Mouse (Mus musculus) forebrain, postnatal 0 days (tissue): Measurements from ENCODE around the gene Dock9. TPM values are rescaled to one million over a fixed set of nuclear protein-coding genes. Genes with fewer than 3 reads are reported as not detected.
"Not testable (repeated sequence)": the region's sequence is repeated elsewhere in the genome, so short reads cannot be mapped to it uniquely, and the experiment has no call there.

Experiments used
- ATAC-seq: fragments of 200-750 bp; cut with Nextera tagmentation; 2 replicates; pipeline ENCODE4 v1.8.0; 2017; ENCODE audit warnings: mild to moderate bottlenecking, moderate library complexity
- DNase-seq: peaks from one replicate; pipeline ENCODE4 v3.0.0-alpha.2; 2015
- H3K27ac ChIP-seq: fragments of 300-500 bp; sonication (generic); 2 replicates; pipeline ENCODE4 v1.5.1; 2014; ENCODE audit warnings: low read depth, mild to moderate bottlenecking, antibody characterized with exemption, low read length, moderate library complexity, mixed read lengths
- H3K27me3 ChIP-seq: fragments of 300-500 bp; sonication (generic); 2 replicates; pipeline ENCODE4 v1.6.1; 2014; ENCODE audit warnings: mild to moderate bottlenecking, low read length, mixed read lengths; ENCODE audit not compliant: insufficient read depth
- H3K36me3 ChIP-seq: fragments of 300-500 bp; sonication (generic); 2 replicates; pipeline ENCODE4 v1.6.1; 2014; ENCODE audit warnings: mild to moderate bottlenecking, moderate library complexity; ENCODE audit not compliant: insufficient read depth
- H3K4me1 ChIP-seq: fragments of 300-500 bp; sonication (generic); 2 replicates; pipeline ENCODE4 v1.6.1; 2014; ENCODE audit warnings: antibody characterized with exemption; ENCODE audit not compliant: insufficient read depth
- H3K4me2 ChIP-seq: fragments of 300-500 bp; sonication (generic); 2 replicates; pipeline ENCODE4 v1.6.1; 2014; ENCODE audit warnings: low read depth, mild to moderate bottlenecking, moderate library complexity
- H3K4me3 ChIP-seq: fragments of 300-500 bp; sonication (generic); 2 replicates; pipeline ENCODE4 v1.5.1; 2014; ENCODE audit warnings: low read depth, low read length, mixed read lengths
- H3K9ac ChIP-seq: fragments of 300-500 bp; sonication (generic); 2 replicates; pipeline ENCODE4 v1.6.1; 2014; ENCODE audit warnings: mild to moderate bottlenecking
- H3K9me3 ChIP-seq: fragments of 300-500 bp; sonication (generic); 2 replicates; pipeline ENCODE4 v1.6.1; 2016; ENCODE audit warnings: low read length
- CTCF ChIP-seq: sonication (generic); IDR thresholded peaks from 2 replicates; pipeline ENCODE4 v1.5.1; 2016; ENCODE audit warnings: antibody characterized with exemption, control low read depth, low read depth
- WGBS: fragments of 180-500 bp; shearing (Covaris S2); extraction: QIAGEN DNeasy Blood & Tissue Kit; methylation state at CpG from one replicate; pipeline ENCODE4 v1.1.7; 2014; 5-methylcytosine and 5-hydroxymethylcytosine counted together
- polyA plus RNA-seq: library from polyadenylated mRNA; unstranded; fragments of >200 nt; fragmentation: Nextera tagmentation; extraction: Ambion mirVana; gene quantifications from 2 replicates; pipeline ENCODE4 v1.2.1, GENCODE M21; 2015
- total RNA-seq: library from RNA; depleted of rRNA; stranded (reverse); fragments of >200 nt; gene quantifications from 2 replicates; pipeline ENCODE4 v1.2.3, GENCODE M21; 2014

Dock9 gene
- total and polyA plus RNA-seq, 2 experiments from 2014 or later: 14.2 to 87.2 TPM

- ATAC-seq: peak; percentile 57
- Histone ChIP-seq H3K4me3 (no peak overlapping the region), H3K9me3 (no peaks in the 10 kb centered on the region), H3K9ac (no peak overlapping the region), H3K4me2 (no peak overlapping the region), H3K27me3 (no peaks in the 10 kb centered on the region), H3K36me3 (peaks cover 35% of the 10 kb centered on the region), H3K4me1 (no peaks in the 10 kb centered on the region), H3K27ac (no peak overlapping the region)
- no peak for DNase-seq
- no peak for TF ChIP-seq CTCF
- WGBS: 77% methylated on average over 12 of the region's 12 CpGs
Measured at GRCm38 (mm10) chr14:121626741-121627140, 170.9 kb downstream of the Dock9 start.

GRCm38 (mm10) chr14:121623996-121624542 lies 173.6 kb downstream of the Dock9 start:
- ATAC-seq, H3K4me1 ChIP-seq, H3K4me3 ChIP-seq, H3K9ac ChIP-seq, H3K9me3 ChIP-seq, H3K27me3 ChIP-seq, H3K4me2 ChIP-seq, DNase-seq, H3K27ac ChIP-seq: not testable (repeated sequence)
- peaks cover 47% of the 10 kb centered on the region for H3K36me3 ChIP-seq
- 92% methylated on average over 6 of the region's 6 CpGs for WGBS

- no peak for TF ChIP-seq CTCF
- Histone ChIP-seq H3K9me3 (no peaks in the 10 kb centered on the region), H3K36me3 (peaks cover 34% of the 10 kb centered on the region), H3K4me1 (no peaks in the 10 kb centered on the region), H3K4me3 (no peak overlapping the region), H3K4me2 (no peak overlapping the region), H3K27me3 (no peaks in the 10 kb centered on the region), H3K9ac (no peak overlapping the region), H3K27ac (no peak overlapping the region)
- ATAC-seq (no peak), DNase-seq (no peak)
- WGBS: 80% methylated on average over 3 of the region's 3 CpGs
Measured at GRCm38 (mm10) chr14:121621806-121622205, 175.8 kb downstream of the Dock9 start.

GRCm38 (mm10) chr14:121620567-121620966 lies 177.1 kb downstream of the Dock9 start:
- Histone ChIP-seq H3K4me3 (no peak overlapping the region), H3K36me3 (peaks cover 26% of the 10 kb centered on the region), H3K27me3 (no peaks in the 10 kb centered on the region), H3K9ac (no peak overlapping the region), H3K4me2 (no peak overlapping the region), H3K4me1 (no peaks in the 10 kb centered on the region), H3K27ac (no peak overlapping the region), H3K9me3 (no peaks in the 10 kb centered on the region)
- TF ChIP-seq CTCF: no peak
- DNase-seq (no peak), ATAC-seq (no peak)
- WGBS: 91% methylated on average over 3 of the region's 3 CpGs

GRCm38 (mm10) chr14:121620157-121620556 lies 177.5 kb downstream of the Dock9 start:
- Histone ChIP-seq H3K9me3 (no peaks in the 10 kb centered on the region), H3K4me1 (no peaks in the 10 kb centered on the region), H3K9ac (no peak overlapping the region), H3K36me3 (peaks cover 26% of the 10 kb centered on the region), H3K27ac (no peak overlapping the region), H3K27me3 (no peaks in the 10 kb centered on the region), H3K4me2 (no peak overlapping the region), H3K4me3 (no peak overlapping the region)
- no peak for ATAC-seq
- WGBS: 99% methylated on average over 7 of the region's 7 CpGs
- TF ChIP-seq CTCF: peak; percentile 41
- DNase-seq: no peak

- DNase-seq (peak; percentile 76), ATAC-seq (peak; percentile 74)
- WGBS: 46% methylated on average over 4 of the region's 4 CpGs
- H3K9ac ChIP-seq: no peak overlapping the region
- no peak for TF ChIP-seq CTCF
- no peaks in the 10 kb centered on the region for H3K27me3 ChIP-seq
- H3K4me1 ChIP-seq: no peaks in the 10 kb centered on the region
- no peaks in the 10 kb centered on the region for H3K9me3 ChIP-seq
- H3K36me3 ChIP-seq: peaks cover 21% of the 10 kb centered on the region
- no peak overlapping the region for H3K4me3 ChIP-seq
- no peak overlapping the region for H3K4me2 ChIP-seq
- H3K27ac ChIP-seq: no peak overlapping the region
Measured at GRCm38 (mm10) chr14:121617645-121618390, 179.8 kb downstream of the Dock9 start.

GRCm38 (mm10) chr14:121615431-121615830 lies 182.2 kb downstream of the Dock9 start:
- ATAC-seq: no peak
- DNase-seq: no peak
- Histone ChIP-seq H3K9ac (no peak overlapping the region), H3K4me1 (no peaks in the 10 kb centered on the region), H3K4me3 (no peak overlapping the region), H3K36me3 (0 out of 2 replicates have a peak, but pooled peaks cover 4% of the 10 kb centered on the region), H3K4me2 (no peak overlapping the region), H3K9me3 (no peaks in the 10 kb centered on the region), H3K27ac (no peak overlapping the region), H3K27me3 (no peaks in the 10 kb centered on the region)
- WGBS: 86% methylated on average over 10 of the region's 10 CpGs
- TF ChIP-seq CTCF: no peak
